Mouse (Mus musculus) inflammation-experienced regulatory T-cells, adult 6 months (primary cell): ENCODE measurements around the gene Ppl. TPM values are rescaled to one million over a fixed set of nuclear protein-coding genes. Genes with fewer than 3 reads are reported as not detected.
A peak's percentile ranks its signal among the peaks of the same experiment; 100 is the strongest.

Source experiments
- ATAC-seq: one replicate; pipeline ENCODE4 v1.8.0; 2017
- polyA plus RNA-seq, 3 experiments: library from polyadenylated mRNA; unstranded; fragments of 100-300 nt; shearing (Covaris generic); gene quantifications; one replicate each; pipeline ENCODE4 v1.2.1; 2017

Gene Ppl
- polyA plus RNA-seq = under 1 TPM in 2 of 3 experiments, not detected in 1; 0.10 to 0.12 TPM

GRCm38 (mm10) chr16:5132401-5132801 lies at the start of gene Ppl:
Gene Ppl (minus strand): TSS chr16:5132421.
- ATAC-seq = no peak

- ATAC-seq = no peak
These were observed 40.4 kb upstream of the Ppl start for GRCm38 (mm10) chr16:5172636-5173035.

- ATAC-seq = no peak
These were observed 36.6 kb upstream of the Ppl start for GRCm38 (mm10) chr16:5168829-5169228.

GRCm38 (mm10) chr16:5168038-5168437 lies 35.8 kb upstream of the Ppl start:
- no peak for ATAC-seq

GRCm38 (mm10) chr16:5164327-5164726 lies 32.1 kb upstream of the Ppl start:
- ATAC-seq = no peak

- ATAC-seq = no peak
These were observed 27.0 kb upstream of the Ppl start for GRCm38 (mm10) chr16:5159248-5159647.

GRCm38 (mm10) chr16:5157113-5157512 lies 24.9 kb upstream of the Ppl start:
- ATAC-seq = no peak

- no peak for ATAC-seq
These were observed 24.3 kb upstream of the Ppl start for GRCm38 (mm10) chr16:5156495-5156894.

GRCm38 (mm10) chr16:5155014-5155413 lies 22.8 kb upstream of the Ppl start:
- no peak for ATAC-seq

- no peak for ATAC-seq
These were observed 21.2 kb upstream of the Ppl start for GRCm38 (mm10) chr16:5153299-5154026.

- ATAC-seq = no peak
These were observed 18.3 kb upstream of the Ppl start for GRCm38 (mm10) chr16:5150544-5150943.

GRCm38 (mm10) chr16:5147037-5147385 lies 14.8 kb upstream of the Ppl start, which contains the start of gene Sec14l5:
Gene Sec14l5 (plus strand): TSS chr16:5147109.
- no peak for ATAC-seq

GRCm38 (mm10) chr16:5146367-5147036 lies 14.3 kb upstream of the Ppl start:
- ATAC-seq = no peak

GRCm38 (mm10) chr16:5145570-5145969 lies 13.3 kb upstream of the Ppl start:
- peak; percentile 84 for ATAC-seq

- ATAC-seq = no peak
These were observed 7.5 kb upstream of the Ppl start for GRCm38 (mm10) chr16:5139741-5140140.

GRCm38 (mm10) chr16:5137006-5137540 lies 4.9 kb upstream of the Ppl start:
- ATAC-seq = no peak

GRCm38 (mm10) chr16:5136505-5136904 lies 4.3 kb upstream of the Ppl start:
- ATAC-seq = no peak

- ATAC-seq = no peak
These were observed 3.5 kb upstream of the Ppl start for GRCm38 (mm10) chr16:5135551-5136261.

- no peak for ATAC-seq
These were observed 2.6 kb upstream of the Ppl start for GRCm38 (mm10) chr16:5134623-5135330.

- no peak for ATAC-seq
These were observed 834 bp downstream of the Ppl start for GRCm38 (mm10) chr16:5131251-5131922.

GRCm38 (mm10) chr16:5130766-5131165 lies 1.5 kb downstream of the Ppl start:
- ATAC-seq = no peak

- ATAC-seq = no peak
These were observed 2.0 kb downstream of the Ppl start for GRCm38 (mm10) chr16:5130196-5130595.
